Mouse (Mus musculus) heart, postnatal 0 days (tissue): ENCODE data around the gene Arid3a.

Experiments used
- CTCF ChIP-seq: IDR thresholded peaks from 2 replicates; pipeline ENCODE4 v1.5.1; 2016; ENCODE audit warnings: antibody characterized with exemption, control low read depth, low read depth
- EP300 ChIP-seq: IDR thresholded peaks from 2 replicates; pipeline ENCODE4 v1.6.1; 2016; ENCODE audit warnings: antibody characterized with exemption, low read depth

DNA sequence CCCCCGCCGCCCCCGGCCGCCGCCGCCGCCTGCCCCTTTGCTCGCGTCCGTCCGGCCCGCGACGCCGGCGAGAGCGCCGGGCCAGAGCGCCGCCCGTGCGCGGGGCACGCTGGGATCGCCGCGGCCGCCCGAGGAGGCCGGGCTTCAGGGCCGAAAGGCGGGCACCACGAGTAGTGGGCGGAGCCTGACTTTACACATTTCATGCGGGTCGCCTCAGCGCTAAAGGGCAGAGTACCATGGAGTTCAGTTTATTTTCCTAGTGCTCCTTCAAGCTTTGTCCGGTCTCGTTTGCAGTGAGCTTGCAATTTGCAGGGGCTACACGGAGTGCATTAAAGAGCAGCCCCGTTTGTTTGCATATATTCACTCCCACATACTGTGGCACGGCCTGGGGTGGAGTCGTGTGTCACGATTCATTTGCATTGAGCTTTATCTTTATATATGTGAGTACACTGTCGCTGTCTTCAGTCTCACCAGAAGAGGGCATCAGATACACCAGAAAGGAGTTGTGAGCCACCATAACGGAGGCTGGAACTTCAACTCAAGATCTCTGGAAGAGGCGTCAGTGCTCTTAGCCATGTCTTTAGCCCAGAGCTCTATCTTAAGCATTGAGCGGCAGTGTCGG is 57.5 kb downstream of the Arid3a start, which contains the start of gene Tmem259:
- TF ChIP-seq CTCF, result peak; percentile 67
- peak; percentile 7; the same call in 1 of the 2 replicates for TF ChIP-seq EP300
